Mouse (Mus musculus) C2C12 (cell line): ENCODE results near the gene Phactr2. TPM values are rescaled to one million over a fixed set of nuclear protein-coding genes. Genes with fewer than 3 reads are reported as not detected.

Experiments used
- H3K27me3 ChIP-seq: one replicate; pipeline ENCODE4 v1.6.1; 2011; ENCODE audit not compliant: control insufficient read depth, insufficient read depth, insufficient read length
- H3K36me3 ChIP-seq: one replicate; pipeline ENCODE4 v1.6.1; 2011; ENCODE audit not compliant: control insufficient read depth, insufficient read depth
- H3K4me3 ChIP-seq: one replicate; pipeline ENCODE4 v1.5.1; 2011; ENCODE audit warnings: mild to moderate bottlenecking, control low read depth; ENCODE audit not compliant: poor library complexity, insufficient read depth, severe bottlenecking
- H3K79me2 ChIP-seq: one replicate; pipeline ENCODE4 v1.6.1; 2011; ENCODE audit not compliant: control insufficient read depth, insufficient read depth
- H3K79me3 ChIP-seq: one replicate; pipeline ENCODE4 v1.6.1; 2011; ENCODE audit warnings: low read depth, control low read depth
- H3ac ChIP-seq: one replicate; pipeline ENCODE3; 2011; ENCODE audit warnings: low read depth; ENCODE audit not compliant: control insufficient read depth, insufficient read length
- CEBPB ChIP-seq: IDR thresholded peaks from one replicate; pipeline ENCODE4 v1.6.1; 2011; ENCODE audit warnings: low read depth, mild to moderate bottlenecking, control low read depth, moderate library complexity
- CTCF ChIP-seq: IDR thresholded peaks from one replicate; pipeline ENCODE4 v1.5.1; 2011; ENCODE audit not compliant: control insufficient read depth, insufficient read depth, insufficient read length
- FOSL1 ChIP-seq: IDR thresholded peaks from one replicate; pipeline ENCODE4 v1.8.0; 2011; ENCODE audit warnings: mild to moderate bottlenecking, low read length; ENCODE audit not compliant: poor library complexity, insufficient read depth, severe bottlenecking
- MAX ChIP-seq: IDR thresholded peaks from one replicate; pipeline ENCODE4 v1.6.1; 2011; ENCODE audit warnings: mild to moderate bottlenecking, control low read depth
- MYOD1 ChIP-seq: IDR thresholded peaks from one replicate; pipeline ENCODE4 v1.6.1; 2011; ENCODE audit warnings: low read depth; ENCODE audit not compliant: control insufficient read depth, insufficient read length
- MYOG ChIP-seq: IDR thresholded peaks from one replicate; pipeline ENCODE4 v1.6.1; 2011; ENCODE audit not compliant: control insufficient read depth, insufficient read length; ENCODE audit errors: extremely low read depth
- USF1 ChIP-seq: IDR thresholded peaks from one replicate; pipeline ENCODE4 v1.6.1; 2011; ENCODE audit warnings: low read depth, mild to moderate bottlenecking, control low read depth, moderate library complexity
- polyA plus RNA-seq: library from polyadenylated mRNA; unstranded; fragments of >200 nt; fragmentation: generic; extraction: Trizol; gene quantifications from one replicate; pipeline ENCODE4 v1.2.1, GENCODE M21; 2012; ENCODE audit warnings: missing spikeins

Gene Phactr2
- polyA plus RNA-seq, 1 experiment: not detected

DNA sequence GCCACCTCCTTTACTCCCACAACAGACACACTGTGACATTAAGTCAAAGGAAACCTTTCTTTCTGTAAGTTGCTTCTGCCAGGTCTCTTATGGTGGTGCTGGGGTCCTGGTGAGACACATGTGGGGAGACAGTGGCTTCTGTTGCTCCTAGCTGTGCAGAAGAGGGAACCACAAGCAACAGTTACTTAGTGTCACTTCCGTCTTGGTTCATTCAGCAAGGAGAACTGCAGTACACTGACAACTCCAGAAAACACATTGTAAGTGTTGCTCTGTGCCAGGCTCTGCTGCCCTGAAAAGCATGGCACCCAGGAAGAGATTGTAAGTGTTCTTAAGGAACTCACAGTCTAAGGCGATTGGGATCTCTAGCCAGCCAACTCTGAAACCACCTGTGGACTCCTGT is 25.1 kb upstream of the Phactr2 start, which contains the start of gene Fuca2:
Gene Fuca2, plus strand, starts transcription at position 210 of the 400 bp plus-strand sequence.
- H3K36me3 ChIP-seq: no peaks in the 10 kb centered on the region
- H3K79me2 ChIP-seq: no peaks in the 10 kb centered on the region
- H3K27me3 ChIP-seq: no peaks in the 10 kb centered on the region
- H3ac ChIP-seq: no peak within 1 kb of the TSS
- no peak for TF ChIP-seq CTCF
- TF ChIP-seq CEBPB: no peak
- TF ChIP-seq USF1: no peak
- no peak for TF ChIP-seq MYOD1
- no peak for TF ChIP-seq FOSL1
- no peak for TF ChIP-seq MYOG
- no peak for TF ChIP-seq MAX
- H3K4me3 ChIP-seq: no peak within 1 kb of the TSS
- no peaks in the 10 kb centered on the region for H3K79me3 ChIP-seq

GRCm38 (mm10) chr10:13496315-13496714 is 22.1 kb upstream of the Phactr2 start:
- no peaks in the 10 kb centered on the region for H3K79me2 ChIP-seq
- no peaks in the 10 kb centered on the region for H3K27me3 ChIP-seq
- H3K36me3 ChIP-seq: no peaks in the 10 kb centered on the region
- TF ChIP-seq CTCF (no peak), MYOG (no peak), CEBPB (no peak)
- H3K4me3 ChIP-seq: no peak overlapping the region
- H3K79me3 ChIP-seq: no peaks in the 10 kb centered on the region
- H3ac ChIP-seq: no peak overlapping the region

DNA sequence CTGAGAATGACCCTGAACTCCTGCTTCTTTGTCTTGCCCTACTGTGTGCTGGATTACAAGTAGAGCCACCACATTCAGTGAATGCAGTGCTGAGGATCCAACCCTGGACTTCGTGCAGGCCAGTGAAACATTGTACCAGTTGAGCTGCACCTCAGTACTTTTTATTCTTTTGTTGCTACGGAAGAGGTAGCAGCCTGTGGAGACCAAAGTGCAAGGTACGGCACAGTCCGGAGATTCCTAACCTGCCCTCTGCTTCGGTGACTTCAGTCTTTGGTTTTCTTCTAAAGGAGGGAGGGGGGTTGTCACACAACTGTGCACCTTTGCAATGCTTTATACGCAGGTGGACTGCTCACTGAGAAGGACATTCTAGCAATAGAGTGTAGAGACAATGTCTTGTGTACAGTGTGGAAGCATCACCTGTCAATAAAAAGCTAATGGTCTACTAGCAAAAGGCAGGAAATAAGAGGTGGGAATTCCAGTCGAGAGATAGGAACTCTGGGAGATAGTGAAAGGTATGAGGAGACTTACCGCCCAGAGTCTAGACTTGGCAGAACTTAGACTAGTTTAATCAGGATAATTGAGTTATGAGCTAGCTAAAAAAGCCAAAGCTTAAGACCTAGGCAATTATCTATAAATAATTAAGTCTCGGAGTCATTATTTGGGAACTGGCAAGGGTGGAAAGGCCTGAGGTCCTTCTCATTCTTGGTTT is 19.9 kb upstream of the Phactr2 start:
- no peaks in the 10 kb centered on the region for H3K79me2 ChIP-seq
- H3K27me3 ChIP-seq: no peaks in the 10 kb centered on the region
- no peaks in the 10 kb centered on the region for H3K79me3 ChIP-seq
- TF ChIP-seq CEBPB (no peak), FOSL1 (no peak)
- H3K4me3 ChIP-seq: no peak overlapping the region
- no peaks in the 10 kb centered on the region for H3K36me3 ChIP-seq
- H3ac ChIP-seq: no peak overlapping the region

- Histone ChIP-seq H3ac (no peak overlapping the region), H3K79me3 (no peaks in the 10 kb centered on the region), H3K4me3 (no peak overlapping the region), H3K27me3 (no peaks in the 10 kb centered on the region), H3K36me3 (no peaks in the 10 kb centered on the region), H3K79me2 (no peaks in the 10 kb centered on the region)
- no peak for TF ChIP-seq MYOG
- TF ChIP-seq MYOD1: no peak
- no peak for TF ChIP-seq MAX
- TF ChIP-seq CEBPB: no peak
- TF ChIP-seq CTCF: no peak
- TF ChIP-seq FOSL1: no peak
- TF ChIP-seq USF1: no peak
These were observed 15.5 kb upstream of the Phactr2 start for GRCm38 (mm10) chr10:13489671-13490070.

DNA sequence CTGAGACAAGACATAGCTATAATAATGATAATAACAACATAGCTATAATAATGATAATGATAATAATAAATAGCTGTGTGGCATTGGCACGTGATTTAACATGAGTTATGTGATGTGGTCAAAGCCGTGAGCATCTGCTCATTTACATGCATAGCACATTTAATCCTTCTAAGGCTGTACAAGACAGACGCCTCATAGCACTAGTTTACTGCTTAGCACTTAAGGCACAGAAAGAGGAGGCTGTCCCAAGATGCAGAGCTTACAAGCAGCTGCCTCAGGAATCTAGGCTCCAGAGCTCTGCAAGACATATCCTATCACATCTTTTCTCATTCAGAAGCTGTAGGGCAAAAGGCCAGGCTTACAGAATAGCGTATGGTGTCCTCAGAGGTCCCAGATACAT is 11.7 kb upstream of the Phactr2 start:
- no peaks in the 10 kb centered on the region for H3K27me3 ChIP-seq
- no peak overlapping the region for H3ac ChIP-seq
- no peaks in the 10 kb centered on the region for H3K79me2 ChIP-seq
- no peaks in the 10 kb centered on the region for H3K36me3 ChIP-seq
- no peak overlapping the region for H3K4me3 ChIP-seq
- TF ChIP-seq MAX (no peak), USF1 (no peak), CTCF (no peak), MYOD1 (no peak), FOSL1 (no peak), MYOG (no peak), CEBPB (no peak)
- no peaks in the 10 kb centered on the region for H3K79me3 ChIP-seq

DNA sequence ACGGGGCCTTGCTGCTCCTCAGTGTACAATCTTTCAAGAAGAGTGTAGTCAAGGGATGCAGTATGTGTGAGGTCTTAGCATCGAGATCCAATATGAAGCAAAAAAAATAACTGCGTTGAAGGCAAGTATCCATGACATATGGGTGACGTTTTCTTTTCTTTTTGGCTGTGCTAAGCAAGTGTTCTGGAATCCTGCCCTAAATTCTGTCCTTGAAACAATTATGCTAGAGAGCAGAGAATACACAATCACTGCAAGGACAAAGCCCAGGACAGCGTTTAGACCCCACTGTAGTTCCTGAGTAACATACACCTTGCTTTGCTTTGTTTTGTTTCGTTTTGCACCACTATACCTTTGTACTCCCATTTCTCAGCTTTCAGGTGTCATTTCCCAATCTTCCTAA is 5.1 kb upstream of the Phactr2 start:
- Histone ChIP-seq H3K4me3 (no peak overlapping the region), H3K27me3 (peaks cover 19% of the 10 kb centered on the region), H3K79me3 (no peaks in the 10 kb centered on the region), H3ac (no peak overlapping the region), H3K79me2 (no peaks in the 10 kb centered on the region), H3K36me3 (no peaks in the 10 kb centered on the region)
- TF ChIP-seq CTCF: no peak
- TF ChIP-seq CEBPB: no peak
- no peak for TF ChIP-seq MYOD1
- no peak for TF ChIP-seq MAX
- no peak for TF ChIP-seq FOSL1
- TF ChIP-seq USF1: no peak
- no peak for TF ChIP-seq MYOG
